27 mouse cellular contexts compared by ENCODE assay signal in the genomic region with DNA sequence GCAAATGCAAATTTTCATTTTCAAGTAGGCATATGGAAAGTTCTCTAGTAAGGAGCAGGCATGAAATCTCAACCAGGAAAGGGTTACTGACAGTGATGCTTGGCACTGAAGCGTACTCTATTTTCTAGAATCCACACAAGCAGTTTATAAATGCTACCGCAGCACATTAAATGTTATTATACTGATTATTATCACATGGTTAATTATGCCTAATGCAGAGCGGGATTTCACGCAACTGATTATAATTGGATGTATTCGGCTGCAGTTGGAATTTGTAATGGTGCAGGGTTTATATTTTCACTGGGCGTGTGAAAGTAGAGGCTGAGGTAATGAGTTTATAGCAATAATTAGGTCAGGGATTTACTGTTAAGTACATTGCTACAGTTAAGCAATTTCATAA.
DNase-seq lines count a peak whose midpoint lies in the region; ATAC-seq and TF ChIP-seq lines count a peak whose summit lies in the region.
"Had no signal": no experiment of that assay in that cellular context is flagged by ENCODE, and none has a peak within 500 bp of the region (broad histone marks: within the 10 kb centered on the region; RNA-seq: fewer than 3 reads in every experiment).

No protein-coding gene starts in this region.

- no peaks in the 10 kb centered on the region for H3K9me3 ChIP-seq in forebrain, embryonic 16.5 days (ENCODE audit: control insufficient read depth, low read length)
- H3K9me3 ChIP-seq in forebrain, embryonic 10.5 days: no peaks in the 10 kb centered on the region
- H3K9me3 ChIP-seq in midbrain, embryonic 14.5 days (ENCODE audit: control insufficient read depth, low read length): no peaks in the 10 kb centered on the region
- H3K9me3 ChIP-seq in midbrain, embryonic 11.5 days (ENCODE audit: control insufficient read depth, low read length): no peaks in the 10 kb centered on the region
- no peaks in the 10 kb centered on the region for H3K9me3 ChIP-seq in hindbrain, postnatal 0 days (ENCODE audit: low read length)
- no peaks in the 10 kb centered on the region for H3K9me3 ChIP-seq in neural tube, embryonic 14.5 days (ENCODE audit: control insufficient read depth, low read length)
- H3K9me3 ChIP-seq: embryonic facial prominence, embryonic 12.5 days had no signal

- peaks cover 30% of the 10 kb centered on the region for H3K4me1 ChIP-seq in forebrain, embryonic 16.5 days (replicated peaks; ENCODE audit: control insufficient read depth, insufficient read depth, low read length)
- H3K4me1 ChIP-seq in forebrain, embryonic 10.5 days: no peaks in the 10 kb centered on the region
- H3K4me1 ChIP-seq in midbrain, embryonic 14.5 days (ENCODE audit: control insufficient read depth, insufficient read depth, low read length): no peaks in the 10 kb centered on the region
- 0 out of 2 replicates have a peak, but pooled peaks cover 2% of the 10 kb centered on the region for H3K4me1 ChIP-seq in midbrain, embryonic 11.5 days (ENCODE audit: control insufficient read depth, insufficient read depth, low read length)
- H3K4me1 ChIP-seq in hindbrain, postnatal 0 days (ENCODE audit: insufficient read depth, low read length): peaks cover 2% of the 10 kb centered on the region; the same call in 1 of the 2 replicates
- H3K4me1 ChIP-seq in neural tube, embryonic 14.5 days (ENCODE audit: control insufficient read depth, insufficient read depth, low read length): peaks cover 3% of the 10 kb centered on the region; the same call in 1 of the 2 replicates
- H3K4me1 ChIP-seq: embryonic facial prominence, embryonic 12.5 days; heart, embryonic 12.5 days; liver, embryonic 12.5 days; megakaryocyte, embryonic 14.5 days had no signal

- no peaks in the 10 kb centered on the region for H3K27me3 ChIP-seq in forebrain, embryonic 16.5 days (replicated peaks; ENCODE audit: control insufficient read depth, insufficient read depth, low read length)
- no peaks in the 10 kb centered on the region for H3K27me3 ChIP-seq in forebrain, embryonic 10.5 days (ENCODE audit: poor library complexity, severe bottlenecking)
- no peaks in the 10 kb centered on the region for H3K27me3 ChIP-seq in midbrain, embryonic 14.5 days (ENCODE audit: control insufficient read depth, insufficient read depth, low read length)
- H3K27me3 ChIP-seq in midbrain, embryonic 11.5 days (ENCODE audit: control insufficient read depth, insufficient read depth, low read length): no peaks in the 10 kb centered on the region
- no peaks in the 10 kb centered on the region for H3K27me3 ChIP-seq in hindbrain, postnatal 0 days (ENCODE audit: insufficient read depth, low read length)
- H3K27me3 ChIP-seq in neural tube, embryonic 14.5 days (ENCODE audit: control insufficient read depth, insufficient read depth, low read length): no peaks in the 10 kb centered on the region
- H3K27me3 ChIP-seq: embryonic facial prominence, embryonic 12.5 days; heart, embryonic 12.5 days; liver, embryonic 12.5 days; megakaryocyte, embryonic 14.5 days had no signal

- no peaks in the 10 kb centered on the region for H3K36me3 ChIP-seq in forebrain, embryonic 16.5 days (ENCODE audit: control insufficient read depth, insufficient read depth)
- H3K36me3 ChIP-seq in forebrain, embryonic 10.5 days (replicated peaks): no peaks in the 10 kb centered on the region
- H3K36me3 ChIP-seq in midbrain, embryonic 14.5 days (ENCODE audit: control insufficient read depth, insufficient read depth, low read length): no peaks in the 10 kb centered on the region
- H3K36me3 ChIP-seq in midbrain, embryonic 11.5 days (ENCODE audit: control insufficient read depth, insufficient read depth, low read length): no peaks in the 10 kb centered on the region
- H3K36me3 ChIP-seq in hindbrain, postnatal 0 days (ENCODE audit: insufficient read depth, low read length): no peaks in the 10 kb centered on the region
- no peaks in the 10 kb centered on the region for H3K36me3 ChIP-seq in neural tube, embryonic 14.5 days (ENCODE audit: control insufficient read depth, insufficient read depth, low read length)
- H3K36me3 ChIP-seq: embryonic facial prominence, embryonic 12.5 days; heart, embryonic 12.5 days; liver, embryonic 12.5 days had no signal

- peak; percentile 39; the same call in 1 of the 2 replicates for ATAC-seq in forebrain, embryonic 16.5 days
- ATAC-seq in midbrain, embryonic 14.5 days (ENCODE audit: low FRiP score, low TSS enrichment): 0 out of 2 replicates have a peak, but pooled peaks have one; percentile 26
- ATAC-seq in midbrain, embryonic 11.5 days (ENCODE audit: low FRiP score): no peak
- ATAC-seq in hindbrain, postnatal 0 days: peak; percentile 51; the same call in 1 of the 2 replicates
- peak; percentile 73 for ATAC-seq in neural tube, embryonic 14.5 days (ENCODE audit: low read depth)
- ATAC-seq: CD4-positive, CD25-positive, alpha-beta regulatory T cell, adult 4 months; liver, embryonic 12.5 days; liver, postnatal 0 days had no signal

- TF ChIP-seq CTCF in hindbrain, postnatal 0 days (IDR thresholded peaks at IDR 0.05; ENCODE audit: low read depth): no peak

- H3K4me2 ChIP-seq in forebrain, embryonic 16.5 days (ENCODE audit: low read length): no peak overlapping the region
- no peak overlapping the region for H3K4me2 ChIP-seq in midbrain, embryonic 14.5 days (ENCODE audit: low read length)
- H3K4me2 ChIP-seq in midbrain, embryonic 11.5 days: no peak overlapping the region
- H3K4me2 ChIP-seq in hindbrain, postnatal 0 days (ENCODE audit: low read depth, low read length): no peak overlapping the region
- H3K4me2 ChIP-seq in neural tube, embryonic 14.5 days (ENCODE audit: low read depth, low read length): no peak overlapping the region
- H3K4me2 ChIP-seq: embryonic facial prominence, embryonic 12.5 days; heart, embryonic 12.5 days; liver, embryonic 12.5 days had no signal

- no peak overlapping the region for H3K27ac ChIP-seq in forebrain, embryonic 16.5 days (ENCODE audit: low read length)
- no peak overlapping the region for H3K27ac ChIP-seq in forebrain, embryonic 10.5 days
- H3K27ac ChIP-seq in midbrain, embryonic 14.5 days (replicated peaks; ENCODE audit: low read depth, low read length): no peak overlapping the region
- no peak overlapping the region for H3K27ac ChIP-seq in midbrain, embryonic 11.5 days (ENCODE audit: low read depth, low read length)
- H3K27ac ChIP-seq in hindbrain, postnatal 0 days: no peak overlapping the region
- no peak overlapping the region for H3K27ac ChIP-seq in neural tube, embryonic 14.5 days (ENCODE audit: low read depth, low read length)
- H3K27ac ChIP-seq: embryonic facial prominence, embryonic 12.5 days; heart, adult 2 months; layer of hippocampus, adult 2 months; left cerebral cortex, adult 2 months; liver, embryonic 12.5 days had no signal

- no peak overlapping the region for H3K4me3 ChIP-seq in forebrain, embryonic 16.5 days (replicated peaks; ENCODE audit: low read length)
- no peak overlapping the region for H3K4me3 ChIP-seq in forebrain, embryonic 10.5 days
- H3K4me3 ChIP-seq in midbrain, embryonic 14.5 days (replicated peaks; ENCODE audit: low read depth, low read length): no peak overlapping the region
- no peak overlapping the region for H3K4me3 ChIP-seq in midbrain, embryonic 11.5 days (ENCODE audit: low read depth, low read length)
- H3K4me3 ChIP-seq in hindbrain, postnatal 0 days (ENCODE audit: low read length): no peak overlapping the region
- no peak overlapping the region for H3K4me3 ChIP-seq in neural tube, embryonic 14.5 days (ENCODE audit: low read depth, low read length)
- H3K4me3 ChIP-seq: embryonic facial prominence, embryonic 12.5 days; heart, adult 2 months; heart, embryonic 12.5 days; layer of hippocampus, adult 2 months; left cerebral cortex, adult 2 months; liver, embryonic 12.5 days; megakaryocyte, embryonic 14.5 days had no signal

- 23% methylated on average over 6 of the region's 6 CpGs for WGBS in forebrain, embryonic 16.5 days
- 88% methylated on average over 6 of the region's 6 CpGs for WGBS in forebrain, embryonic 10.5 days
- 44% methylated on average over 6 of the region's 6 CpGs for WGBS in midbrain, embryonic 14.5 days
- 92% methylated on average over 6 of the region's 6 CpGs for WGBS in midbrain, embryonic 11.5 days
- WGBS in hindbrain, postnatal 0 days: 54% methylated on average over 6 of the region's 6 CpGs
- 50% methylated on average over 6 of the region's 6 CpGs for WGBS in neural tube, embryonic 14.5 days

- DNase-seq in forebrain, embryonic 10.5 days (ENCODE audit: extremely low spot score, low spot score): no peak
- DNase-seq in midbrain, embryonic 14.5 days: peak; percentile 48
- DNase-seq in midbrain, embryonic 11.5 days (ENCODE audit: low spot score, missing footprints): no peak
- DNase-seq in hindbrain, postnatal 0 days (ENCODE audit: low spot score): peak; percentile 24
- DNase-seq in lung, postnatal 10 days: no peak
- DNase-seq: adrenal gland, postnatal 14 days; cerebellum, adult 11-12 months; cerebellum, adult 9-11 months; embryo, embryonic 11 days; heart, adult 2 months; heart, postnatal 4 days; kidney, adult 18-20 months; kidney, postnatal 36 days; liver, postnatal 0 days; lung, postnatal 4 days; right cerebral cortex, postnatal 14 days; spleen, adult 18-20 months; thymus, postnatal 14 days had no signal

- no peak overlapping the region for H3K9ac ChIP-seq in forebrain, embryonic 16.5 days (replicated peaks; ENCODE audit: low read depth, low read length)
- H3K9ac ChIP-seq in midbrain, embryonic 14.5 days (replicated peaks; ENCODE audit: low read length): no peak overlapping the region
- H3K9ac ChIP-seq in midbrain, embryonic 11.5 days (ENCODE audit: low read length): no peak overlapping the region
- no peak overlapping the region for H3K9ac ChIP-seq in hindbrain, postnatal 0 days (replicated peaks; ENCODE audit: low read length)
- no peak overlapping the region for H3K9ac ChIP-seq in neural tube, embryonic 14.5 days (replicated peaks; ENCODE audit: low read depth, low read length)
- H3K9ac ChIP-seq: embryonic facial prominence, embryonic 12.5 days; heart, embryonic 12.5 days; liver, embryonic 12.5 days; liver, postnatal 0 days had no signal

Comparison
In these comparisons a context has a peak if more than half of its experiments do, and no peak if none do; other contexts are left out.
1. DNase-seq: peak in midbrain, embryonic 14.5 days (single experiment) and hindbrain, postnatal 0 days (single experiment); none in forebrain, embryonic 10.5 days (single experiment), midbrain, embryonic 11.5 days (single experiment) and lung, postnatal 10 days (single experiment).